Mouse (Mus musculus): ENCODE data around the gene Gpi1.

DNA sequence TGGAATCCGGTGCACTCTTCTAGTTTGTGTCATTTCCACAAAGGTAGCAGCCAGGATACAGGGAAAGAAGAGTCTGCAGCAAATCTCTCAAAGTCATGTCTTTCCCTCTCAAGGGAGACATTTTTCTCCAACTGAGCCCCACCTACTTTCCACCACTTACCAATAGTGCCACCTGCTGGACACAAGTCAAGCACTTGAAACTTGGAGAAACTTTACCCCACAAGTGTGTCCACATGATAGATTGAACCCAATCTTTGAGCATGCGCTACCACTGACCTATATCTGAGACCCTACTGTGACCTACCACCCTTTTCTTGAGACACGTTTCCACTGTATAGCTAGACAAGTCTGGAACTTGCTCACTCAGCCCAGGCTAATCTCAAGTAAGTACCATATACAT lies 31.8 kb downstream of the Gpi1 start:
- no peak for TF ChIP-seq CTCF (IDR thresholded peaks at IDR 0.05; ENCODE audit: control insufficient read depth, insufficient read depth, insufficient replicate concordance, low read depth, low read length)
- no peak for TF ChIP-seq POLR2A (IDR thresholded peaks at IDR 0.05; ENCODE audit: control insufficient read depth, low read depth, low read length)
